Mouse (Mus musculus) intestine, embryonic 15.5 days (tissue): ENCODE measurements at regions not wholly inside any gene's neighbourhood (a gene's known extent, or its start where the extent isn't known, plus 50 kb on each side); places are given as distances from the start of the nearest gene placed in this dataset.
"Not testable (repeated sequence)": the region's sequence is repeated elsewhere in the genome, so short reads cannot be mapped to it uniquely, and the experiment has no call there.

ENCODE experiments used
- ATAC-seq: fragments of 200-750 bp; cut with Nextera tagmentation; 2 replicates; pipeline ENCODE4 v1.8.0; 2017; ENCODE audit warnings: moderate TSS enrichment, moderate library complexity
- H3K27ac ChIP-seq: fragments of 300-500 bp; sonication (generic); 2 replicates; pipeline ENCODE4 v1.5.1; 2015; ENCODE audit warnings: mild to moderate bottlenecking, inconsistent platforms
- H3K27me3 ChIP-seq: fragments of 300-500 bp; sonication (generic); replicated peaks from 2 replicates; pipeline ENCODE4 v1.6.1; 2015; ENCODE audit warnings: inconsistent platforms
- H3K36me3 ChIP-seq: fragments of 300-500 bp; sonication (generic); 2 replicates; pipeline ENCODE4 v1.6.1; 2015; ENCODE audit warnings: inconsistent platforms
- H3K4me1 ChIP-seq: fragments of 300-500 bp; sonication (generic); replicated peaks from 2 replicates; pipeline ENCODE4 v1.6.1; 2015; ENCODE audit warnings: inconsistent platforms
- H3K4me2 ChIP-seq: fragments of 300-500 bp; sonication (generic); replicated peaks from 2 replicates; pipeline ENCODE4 v1.6.1; 2015; ENCODE audit warnings: mild to moderate bottlenecking, inconsistent platforms
- H3K4me3 ChIP-seq: fragments of 300-500 bp; sonication (generic); replicated peaks from 2 replicates; pipeline ENCODE4 v1.5.1; 2015; ENCODE audit warnings: inconsistent platforms
- H3K9ac ChIP-seq: fragments of 300-500 bp; sonication (generic); 2 replicates; pipeline ENCODE4 v1.6.1; 2015; ENCODE audit warnings: inconsistent platforms
- H3K9me3 ChIP-seq: fragments of 300-500 bp; sonication (generic); 2 replicates; pipeline ENCODE4 v1.6.1; 2016; ENCODE audit warnings: inconsistent platforms
- WGBS: fragments of 180-500 bp; shearing (Covaris S2); methylation state at CpG from one replicate; pipeline ENCODE4 v1.1.7; 2015; 5-methylcytosine and 5-hydroxymethylcytosine counted together

DNA sequence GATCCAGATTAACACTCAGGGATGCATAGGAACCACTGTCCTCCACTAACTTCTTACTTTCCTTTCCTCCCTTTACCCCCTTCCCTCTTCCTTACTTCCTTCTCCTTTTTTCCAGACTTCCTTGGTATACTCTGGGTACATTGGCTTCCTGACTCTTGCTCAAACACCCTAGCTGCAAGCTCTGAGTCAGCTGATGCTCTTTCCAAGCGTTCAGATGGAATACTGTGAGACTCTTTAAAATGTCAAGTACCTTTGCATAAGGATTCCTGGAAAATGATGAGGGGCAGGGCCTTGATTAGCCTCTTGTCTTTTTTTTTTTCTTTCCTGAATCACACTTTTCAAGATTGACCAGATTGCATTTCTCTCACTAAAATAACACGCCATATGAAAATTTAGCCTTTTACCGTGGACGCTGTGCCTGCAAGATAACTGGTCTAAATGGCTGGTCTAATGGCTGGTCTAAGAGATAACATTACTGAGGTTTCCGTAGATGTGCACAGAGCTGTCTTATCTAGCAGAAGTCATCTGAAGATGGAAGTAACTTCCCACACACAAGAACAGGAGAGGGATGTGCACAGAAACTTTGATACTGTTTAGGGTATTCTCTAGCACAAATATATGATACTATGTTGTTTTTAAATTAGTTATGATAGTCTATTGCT lies 404.9 kb downstream of the Rprm start:
- H3K4me2 ChIP-seq = no peak overlapping the region
- no peak overlapping the region for H3K27ac ChIP-seq
- H3K36me3 ChIP-seq = no peaks in the 10 kb centered on the region
- no peaks in the 10 kb centered on the region for H3K27me3 ChIP-seq
- H3K9ac ChIP-seq = no peak overlapping the region
- no peak for ATAC-seq
- no peaks in the 10 kb centered on the region for H3K9me3 ChIP-seq
- H3K4me1 ChIP-seq = no peaks in the 10 kb centered on the region
- 71% methylated on average over 5 of the region's 5 CpGs for WGBS
- no peak overlapping the region for H3K4me3 ChIP-seq

DNA sequence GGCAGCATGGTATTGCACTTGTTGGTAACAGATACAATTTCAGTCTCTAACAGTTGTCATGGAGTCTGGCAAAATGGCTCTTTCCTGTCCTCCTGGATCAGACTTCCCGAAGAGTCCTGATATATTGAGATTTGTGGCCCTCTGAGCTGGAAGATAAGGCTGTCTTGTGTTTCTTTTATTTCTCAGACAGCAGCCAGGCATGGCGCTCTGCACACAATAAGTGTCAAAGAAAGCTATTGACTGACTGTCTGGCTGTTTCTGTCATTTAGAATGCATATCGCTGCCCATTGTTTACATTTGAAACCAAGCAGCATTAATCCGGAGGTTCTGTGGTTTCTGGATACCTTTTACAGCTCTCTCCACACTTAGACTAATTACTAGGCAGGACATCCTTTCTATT lies 402.8 kb downstream of the Rprm start:
- Histone ChIP-seq H3K4me1 (no peaks in the 10 kb centered on the region), H3K36me3 (no peaks in the 10 kb centered on the region), H3K4me3 (no peak overlapping the region), H3K4me2 (no peak overlapping the region), H3K9ac (no peak overlapping the region), H3K9me3 (no peaks in the 10 kb centered on the region), H3K27me3 (no peaks in the 10 kb centered on the region), H3K27ac (no peak overlapping the region)
- ATAC-seq = no peak
- WGBS = 13% methylated on average over 4 of the region's 4 CpGs

DNA sequence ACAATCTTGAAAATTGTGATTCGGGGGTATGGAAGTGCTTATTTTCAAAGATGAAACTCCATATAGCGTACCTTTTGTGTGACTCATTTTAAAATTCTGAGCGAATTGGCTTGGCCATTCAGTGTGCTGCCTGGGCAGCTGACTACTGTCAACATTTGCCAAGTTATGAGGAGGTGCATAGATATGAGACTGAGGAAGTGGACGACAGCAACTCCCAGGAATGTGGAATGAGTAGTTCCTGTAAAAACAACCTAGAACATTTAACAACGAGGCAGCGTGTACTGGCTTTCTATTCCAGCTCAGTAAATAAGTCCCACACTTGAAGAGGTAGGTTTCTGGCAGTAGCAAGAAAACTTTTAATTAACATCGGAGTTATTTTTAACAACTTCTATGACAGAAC lies 398.1 kb downstream of the Rprm start:
- no peak overlapping the region for H3K4me3 ChIP-seq
- WGBS = 68% methylated on average over 7 of the region's 7 CpGs
- ATAC-seq = no peak
- H3K4me2 ChIP-seq = no peak overlapping the region
- H3K9ac ChIP-seq = no peak overlapping the region
- H3K9me3 ChIP-seq = no peaks in the 10 kb centered on the region
- no peak overlapping the region for H3K27ac ChIP-seq
- no peaks in the 10 kb centered on the region for H3K4me1 ChIP-seq
- H3K27me3 ChIP-seq = no peaks in the 10 kb centered on the region
- H3K36me3 ChIP-seq = no peaks in the 10 kb centered on the region

DNA sequence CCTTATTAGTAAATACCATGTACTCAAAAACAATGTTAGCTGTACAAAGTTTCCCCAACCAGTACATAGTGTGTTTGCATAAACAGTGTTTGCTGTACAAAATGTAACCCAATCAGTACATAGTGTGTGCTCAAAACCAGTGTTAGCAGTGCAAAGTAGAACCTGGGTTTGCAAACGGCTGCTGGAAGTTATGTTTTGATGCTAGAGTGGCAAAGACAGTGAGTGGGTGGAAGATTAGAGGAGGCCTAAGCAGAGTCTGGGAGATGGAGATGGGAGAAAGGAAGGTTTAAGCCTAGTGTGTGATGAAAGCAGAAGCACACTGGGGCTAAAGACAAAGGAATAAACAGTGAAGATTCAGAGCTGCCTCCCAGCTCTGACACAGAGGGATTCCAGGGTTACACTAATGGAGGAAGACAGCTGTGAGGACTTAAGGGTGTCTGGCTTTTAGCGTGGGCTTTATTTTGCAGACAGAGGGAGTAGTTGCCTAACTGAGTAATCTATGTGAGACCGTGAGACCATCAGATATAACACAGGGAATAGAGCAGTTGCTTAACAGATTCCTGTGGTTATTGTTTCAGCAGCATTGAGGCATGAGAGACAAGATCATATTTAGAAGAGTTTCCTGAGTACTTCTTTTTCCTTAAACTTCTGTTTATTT lies 396.0 kb downstream of the Rprm start:
- no peaks in the 10 kb centered on the region for H3K9me3 ChIP-seq
- H3K4me3 ChIP-seq = no peak overlapping the region
- H3K36me3 ChIP-seq = no peaks in the 10 kb centered on the region
- H3K9ac ChIP-seq = no peak overlapping the region
- H3K4me1 ChIP-seq = no peaks in the 10 kb centered on the region
- no peak overlapping the region for H3K4me2 ChIP-seq
- H3K27ac ChIP-seq = no peak overlapping the region
- ATAC-seq = peak; percentile 51; the same call in 1 of the 2 replicates
- no peaks in the 10 kb centered on the region for H3K27me3 ChIP-seq
- 18% methylated on average over 3 of the region's 3 CpGs for WGBS

DNA sequence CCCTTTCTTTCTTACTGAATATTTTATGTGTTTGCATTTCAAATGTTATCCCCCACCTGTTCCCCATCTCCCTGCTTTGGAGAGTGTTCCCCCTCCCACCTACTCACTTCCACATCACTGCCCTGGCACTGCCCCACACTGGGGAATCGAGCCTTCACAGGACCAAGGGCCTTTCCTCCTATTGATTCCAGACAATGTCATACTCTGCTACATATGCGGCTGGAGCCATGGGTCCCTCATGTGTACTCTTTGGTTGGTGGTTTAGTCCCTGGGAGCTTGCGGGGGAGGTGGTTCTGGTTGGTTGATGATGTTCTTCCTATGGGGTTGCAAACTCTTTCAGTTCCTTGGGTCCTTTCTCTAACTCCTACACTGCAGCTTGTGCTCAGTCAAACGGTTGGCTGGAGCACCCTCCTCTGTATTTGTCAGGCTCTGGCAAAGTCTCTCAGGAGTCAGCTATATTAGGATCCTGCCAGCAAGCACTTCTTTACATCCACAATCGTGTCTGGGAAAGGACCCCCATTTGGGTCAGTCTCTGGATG lies 393.7 kb downstream of the Rprm start:
- ATAC-seq = no peak
- no peaks in the 10 kb centered on the region for H3K4me1 ChIP-seq
- 77% methylated on average over 5 of the region's 5 CpGs for WGBS
- H3K27me3 ChIP-seq = no peaks in the 10 kb centered on the region
- H3K27ac ChIP-seq = no peak overlapping the region
- H3K4me2 ChIP-seq = no peak overlapping the region
- no peak overlapping the region for H3K4me3 ChIP-seq
- no peaks in the 10 kb centered on the region for H3K9me3 ChIP-seq
- no peak overlapping the region for H3K9ac ChIP-seq
- H3K36me3 ChIP-seq = no peaks in the 10 kb centered on the region

DNA sequence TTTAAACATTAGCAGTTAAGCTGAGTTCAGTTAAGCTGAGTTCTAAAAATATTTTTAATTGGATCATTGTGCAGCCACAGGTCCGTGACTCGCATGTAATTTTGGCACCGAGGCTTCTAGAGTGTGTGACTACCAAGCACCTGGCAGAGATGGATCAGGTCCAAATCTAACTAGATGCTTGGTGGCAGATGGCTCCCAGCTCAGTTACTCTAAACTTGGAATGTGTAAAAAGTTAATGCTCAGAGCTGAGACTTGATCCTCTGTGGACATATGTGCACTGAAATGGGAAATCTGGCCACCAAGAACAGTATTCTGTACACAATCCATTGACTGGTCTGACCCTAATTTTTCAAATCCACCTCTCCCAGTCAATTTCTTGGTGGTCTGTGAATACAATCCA lies 374.1 kb downstream of the Rprm start:
- no peaks in the 10 kb centered on the region for H3K9me3 ChIP-seq
- no peak overlapping the region for H3K27ac ChIP-seq
- no peak overlapping the region for H3K9ac ChIP-seq
- no peaks in the 10 kb centered on the region for H3K4me1 ChIP-seq
- no peaks in the 10 kb centered on the region for H3K27me3 ChIP-seq
- no peak for ATAC-seq
- 66% methylated on average over 3 of the region's 3 CpGs for WGBS
- H3K4me3 ChIP-seq = no peak overlapping the region
- H3K36me3 ChIP-seq = no peaks in the 10 kb centered on the region
- no peak overlapping the region for H3K4me2 ChIP-seq

DNA sequence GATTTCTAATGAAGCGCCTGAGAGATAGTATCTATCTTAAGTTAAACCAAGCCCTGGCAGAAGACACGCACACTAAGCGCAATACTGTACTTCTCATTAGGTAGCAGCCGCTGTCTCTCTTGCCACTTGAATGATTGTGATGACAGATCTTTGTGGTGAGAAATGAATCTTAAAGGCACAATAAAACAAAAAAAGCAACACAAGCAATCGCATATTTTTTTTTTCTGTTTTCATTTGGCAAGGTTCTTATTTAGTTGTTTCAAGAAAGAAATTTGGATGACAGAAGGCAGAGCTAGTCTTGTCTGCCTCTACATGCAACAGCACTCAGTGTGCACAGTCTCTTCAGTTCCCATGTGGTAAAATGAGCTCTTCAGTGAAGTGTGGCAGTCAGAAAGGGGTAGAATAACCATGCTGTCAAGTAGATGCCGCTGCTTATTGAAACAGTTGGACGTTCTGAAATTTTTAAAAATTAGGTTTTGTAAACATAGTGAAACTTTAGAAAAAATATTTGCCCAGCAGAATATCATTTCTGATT lies 372.2 kb downstream of the Rprm start:
- H3K9me3 ChIP-seq = no peaks in the 10 kb centered on the region
- no peak overlapping the region for H3K27ac ChIP-seq
- H3K9ac ChIP-seq = no peak overlapping the region
- H3K36me3 ChIP-seq = no peaks in the 10 kb centered on the region
- WGBS = 87% methylated on average over 7 of the region's 7 CpGs
- H3K27me3 ChIP-seq = no peaks in the 10 kb centered on the region
- ATAC-seq = no peak
- H3K4me2 ChIP-seq = no peak overlapping the region
- H3K4me3 ChIP-seq = no peak overlapping the region
- H3K4me1 ChIP-seq = no peaks in the 10 kb centered on the region

DNA sequence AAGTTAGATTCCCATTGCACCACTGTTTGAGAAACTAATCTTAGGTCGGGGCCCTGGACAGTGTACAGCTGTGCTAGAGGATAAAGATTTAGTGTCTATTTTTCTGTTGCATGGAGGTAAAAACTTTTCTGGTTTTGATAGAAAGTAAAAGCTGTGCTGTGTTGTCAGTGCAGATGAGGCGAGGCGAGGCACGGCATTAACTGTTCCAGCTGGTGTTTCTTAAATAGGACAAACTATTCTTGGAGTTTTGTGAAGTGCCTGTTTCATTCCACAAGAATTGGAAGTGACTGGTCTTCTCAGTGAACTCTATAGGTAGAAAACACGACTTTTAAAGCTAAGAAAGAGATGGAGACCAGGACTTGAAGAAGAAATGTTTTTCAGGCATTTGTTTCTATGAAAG lies 370.3 kb downstream of the Rprm start:
- Histone ChIP-seq H3K4me3 (no peak overlapping the region), H3K4me1 (no peaks in the 10 kb centered on the region), H3K9ac (no peak overlapping the region), H3K9me3 (no peaks in the 10 kb centered on the region), H3K27ac (no peak overlapping the region), H3K36me3 (no peaks in the 10 kb centered on the region), H3K27me3 (no peaks in the 10 kb centered on the region), H3K4me2 (no peak overlapping the region)
- ATAC-seq = no peak
- WGBS = 42% methylated on average over 5 of the region's 5 CpGs

DNA sequence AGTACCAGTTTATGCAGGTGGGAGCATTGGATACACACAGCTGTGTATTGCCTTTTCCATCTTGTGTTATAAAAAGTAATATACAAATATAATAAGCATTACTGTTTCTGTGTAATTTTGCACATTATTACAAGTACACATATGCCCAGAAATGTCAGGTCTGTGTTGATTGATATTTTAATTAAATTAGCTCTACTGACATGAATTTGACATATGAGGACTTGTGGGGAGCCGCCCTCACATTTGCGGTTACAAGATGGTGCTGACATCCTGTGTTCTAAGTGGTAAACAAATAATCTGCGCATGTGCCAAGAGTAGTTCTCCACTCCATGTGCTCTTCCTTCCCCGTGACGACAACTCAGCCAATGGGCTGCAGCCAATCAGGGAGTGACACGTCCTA lies 362.1 kb downstream of the Rprm start:
- ATAC-seq = no peak
- 89% methylated on average over 6 of the region's 6 CpGs for WGBS
- no peak overlapping the region for H3K9ac ChIP-seq
- H3K9me3 ChIP-seq = no peaks in the 10 kb centered on the region
- H3K27me3 ChIP-seq = no peaks in the 10 kb centered on the region
- no peak overlapping the region for H3K4me3 ChIP-seq
- no peak overlapping the region for H3K4me2 ChIP-seq
- H3K4me1 ChIP-seq = no peaks in the 10 kb centered on the region
- H3K27ac ChIP-seq = no peak overlapping the region
- H3K36me3 ChIP-seq = no peaks in the 10 kb centered on the region

DNA sequence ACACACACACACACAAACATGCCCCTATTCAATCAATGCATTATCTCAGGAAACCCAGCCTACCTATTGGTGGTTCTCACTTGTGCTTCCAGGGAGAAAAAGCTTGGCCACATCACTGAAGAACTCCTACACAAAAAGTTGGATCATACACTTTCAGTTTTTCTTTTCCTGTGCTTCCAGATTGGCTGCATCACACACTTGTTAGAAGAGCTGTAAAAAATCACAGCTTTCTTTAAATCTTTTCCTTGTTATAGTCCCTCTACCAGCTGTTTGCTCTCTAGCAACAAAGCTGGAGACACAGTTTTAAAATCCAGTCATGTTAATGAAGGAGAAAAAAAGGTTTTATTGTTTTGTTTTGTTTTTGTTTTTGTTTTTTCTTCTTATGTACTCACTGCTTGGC lies 356.7 kb downstream of the Rprm start:
- Histone ChIP-seq H3K36me3 (no peaks in the 10 kb centered on the region), H3K4me2 (no peak overlapping the region), H3K9me3 (no peaks in the 10 kb centered on the region), H3K4me1 (no peaks in the 10 kb centered on the region), H3K9ac (no peak overlapping the region), H3K27me3 (no peaks in the 10 kb centered on the region), H3K27ac (no peak overlapping the region), H3K4me3 (no peak overlapping the region)
- ATAC-seq = no peak

DNA sequence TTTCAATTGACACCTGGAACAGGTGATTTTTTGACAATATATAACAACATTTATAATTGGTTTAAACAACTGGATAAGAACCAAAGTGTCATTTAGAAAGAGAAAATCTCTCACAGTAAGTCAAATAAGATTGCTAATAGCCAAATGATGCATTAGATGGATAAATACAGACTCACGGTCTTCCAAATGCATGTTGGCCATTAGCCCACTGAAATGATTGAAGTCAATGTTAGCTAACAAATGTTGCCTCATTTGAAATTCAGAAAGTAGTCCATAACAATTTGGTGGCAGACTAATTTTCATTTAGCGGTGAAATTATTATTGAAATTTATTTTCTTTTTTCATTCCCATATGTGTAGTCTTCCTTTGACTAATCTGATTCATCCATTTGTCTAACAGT lies 354.9 kb downstream of the Rprm start:
- no peak overlapping the region for H3K4me3 ChIP-seq
- no peak overlapping the region for H3K4me2 ChIP-seq
- H3K36me3 ChIP-seq = no peaks in the 10 kb centered on the region
- H3K4me1 ChIP-seq = no peaks in the 10 kb centered on the region
- WGBS = 90% methylated on average over 2 of the region's 2 CpGs
- H3K27me3 ChIP-seq = no peaks in the 10 kb centered on the region
- H3K9ac ChIP-seq = no peak overlapping the region
- H3K9me3 ChIP-seq = no peaks in the 10 kb centered on the region
- no peak overlapping the region for H3K27ac ChIP-seq
- no peak for ATAC-seq

DNA sequence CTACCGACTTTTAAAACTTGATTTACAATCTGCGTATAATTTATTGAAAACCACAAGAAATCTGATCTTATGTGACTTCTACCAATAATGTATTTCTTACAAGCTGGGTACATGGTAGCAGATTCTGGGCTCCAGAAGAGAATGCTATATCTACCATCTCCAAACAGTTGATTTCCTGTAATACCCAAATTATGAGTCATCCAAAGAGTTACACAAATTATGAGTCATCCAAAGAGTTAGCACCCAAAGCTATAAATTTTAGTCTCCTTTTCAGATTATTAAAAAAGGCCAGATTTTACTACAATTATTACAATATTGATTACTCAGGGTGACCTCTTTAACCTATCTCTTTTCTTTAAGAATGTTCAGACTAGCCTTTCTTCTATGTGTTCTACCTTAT lies 321.9 kb downstream of the Rprm start:
- Histone ChIP-seq H3K4me2 (no peak overlapping the region), H3K27me3 (no peaks in the 10 kb centered on the region), H3K27ac (no peak overlapping the region), H3K9ac (no peak overlapping the region), H3K4me1 (no peaks in the 10 kb centered on the region), H3K9me3 (no peaks in the 10 kb centered on the region), H3K4me3 (no peak overlapping the region), H3K36me3 (no peaks in the 10 kb centered on the region)
- no peak for ATAC-seq
- 94% methylated on average over 2 of the region's 2 CpGs for WGBS

DNA sequence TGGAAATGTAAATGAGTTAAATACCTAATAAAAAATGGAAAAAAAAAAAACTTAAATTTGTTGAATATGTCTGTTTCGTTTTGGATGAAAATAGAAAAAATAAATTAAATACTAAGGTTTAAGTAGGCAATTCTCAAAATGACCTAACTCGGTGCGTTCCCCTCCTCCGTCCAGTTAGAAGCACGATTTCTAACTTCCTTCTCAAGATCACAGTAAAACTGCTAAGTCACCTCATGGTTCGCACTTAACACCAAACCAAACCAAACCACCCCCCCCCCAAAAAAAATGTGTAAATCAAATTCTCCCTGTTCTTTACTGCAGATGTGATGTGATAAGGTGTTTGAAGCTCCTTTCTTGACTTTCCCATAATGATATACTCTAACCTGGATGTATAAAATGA lies 303.3 kb downstream of the Rprm start:
- not testable (repeated sequence) for H3K36me3 ChIP-seq, H3K9ac ChIP-seq

More for the DNA sequence above, 303.3 kb downstream of the Rprm start:
- not testable (repeated sequence) for H3K27ac ChIP-seq, H3K4me3 ChIP-seq, H3K9me3 ChIP-seq, H3K4me2 ChIP-seq, ATAC-seq, H3K4me1 ChIP-seq, H3K27me3 ChIP-seq
- WGBS = 90% methylated on average over 3 of the region's 6 CpGs
